Mouse (Mus musculus): ENCODE measurements around the gene Cd24a. TPM values are rescaled to one million over a fixed set of nuclear protein-coding genes. Genes with fewer than 3 reads are reported as not detected.

Cd24a gene
- total and polyA plus RNA-seq, 2 experiments from 2014 or later: 326 to 609 TPM

GRCm38 (mm10) chr10:43609507-43609906 lies 31.4 kb downstream of the Cd24a start:
- TF ChIP-seq CTCF (IDR thresholded peaks at IDR 0.05): no peak
- Histone ChIP-seq H3K4me3 (ENCODE audit: low read depth, low read length) (no peak overlapping the region), H3K9me3 (ENCODE audit: low read length) (no peaks in the 10 kb centered on the region), H3K36me3 (ENCODE audit: insufficient read depth, low read length) (no peaks in the 10 kb centered on the region), H3K4me1 (ENCODE audit: insufficient read depth, low read length) (no peaks in the 10 kb centered on the region), H3K9ac (replicated peaks; ENCODE audit: low read length, poor library complexity, severe bottlenecking) (no peak overlapping the region), H3K27ac (ENCODE audit: low read depth, low read length) (no peak overlapping the region), H3K27me3 (ENCODE audit: insufficient read depth, low read length) (no peaks in the 10 kb centered on the region), H3K4me2 (ENCODE audit: low read depth, low read length, poor library complexity, severe bottlenecking) (no peak overlapping the region)
- WGBS: 90% methylated on average over 5 of the region's 5 CpGs
- DNase-seq (ENCODE audit: low spot score) (no peak), ATAC-seq (ENCODE audit: low FRiP score) (no peak)

GRCm38 (mm10) chr10:43609958-43610357 lies 31.9 kb downstream of the Cd24a start:
- H3K4me1 ChIP-seq (ENCODE audit: insufficient read depth, low read length): no peaks in the 10 kb centered on the region
- H3K27me3 ChIP-seq (ENCODE audit: insufficient read depth, low read length): no peaks in the 10 kb centered on the region
- no peak for DNase-seq (ENCODE audit: low spot score)
- ATAC-seq (ENCODE audit: low FRiP score): no peak
- TF ChIP-seq CTCF (IDR thresholded peaks at IDR 0.05): no peak
- no peak overlapping the region for H3K4me2 ChIP-seq (ENCODE audit: low read depth, low read length, poor library complexity, severe bottlenecking)
- no peaks in the 10 kb centered on the region for H3K9me3 ChIP-seq (ENCODE audit: low read length)
- H3K9ac ChIP-seq (replicated peaks; ENCODE audit: low read length, poor library complexity, severe bottlenecking): no peak overlapping the region
- no peaks in the 10 kb centered on the region for H3K36me3 ChIP-seq (ENCODE audit: insufficient read depth, low read length)
- H3K27ac ChIP-seq (ENCODE audit: low read depth, low read length): no peak overlapping the region
- 88% methylated on average over 2 of the region's 2 CpGs for WGBS
- H3K4me3 ChIP-seq (ENCODE audit: low read depth, low read length): no peak overlapping the region

GRCm38 (mm10) chr10:43611081-43611480 lies 33.0 kb downstream of the Cd24a start:
- DNase-seq (ENCODE audit: low spot score): no peak
- Histone ChIP-seq H3K4me2 (ENCODE audit: low read depth, low read length, poor library complexity, severe bottlenecking) (no peak overlapping the region), H3K27me3 (ENCODE audit: insufficient read depth, low read length) (no peaks in the 10 kb centered on the region), H3K4me3 (ENCODE audit: low read depth, low read length) (no peak overlapping the region), H3K9me3 (ENCODE audit: low read length) (no peaks in the 10 kb centered on the region), H3K36me3 (ENCODE audit: insufficient read depth, low read length) (no peaks in the 10 kb centered on the region), H3K4me1 (ENCODE audit: insufficient read depth, low read length) (no peaks in the 10 kb centered on the region), H3K27ac (ENCODE audit: low read depth, low read length) (no peak overlapping the region), H3K9ac (replicated peaks; ENCODE audit: low read length, poor library complexity, severe bottlenecking) (no peak overlapping the region)
- no peak for TF ChIP-seq CTCF (IDR thresholded peaks at IDR 0.05)
- no peak for ATAC-seq (ENCODE audit: low FRiP score)

DNA sequence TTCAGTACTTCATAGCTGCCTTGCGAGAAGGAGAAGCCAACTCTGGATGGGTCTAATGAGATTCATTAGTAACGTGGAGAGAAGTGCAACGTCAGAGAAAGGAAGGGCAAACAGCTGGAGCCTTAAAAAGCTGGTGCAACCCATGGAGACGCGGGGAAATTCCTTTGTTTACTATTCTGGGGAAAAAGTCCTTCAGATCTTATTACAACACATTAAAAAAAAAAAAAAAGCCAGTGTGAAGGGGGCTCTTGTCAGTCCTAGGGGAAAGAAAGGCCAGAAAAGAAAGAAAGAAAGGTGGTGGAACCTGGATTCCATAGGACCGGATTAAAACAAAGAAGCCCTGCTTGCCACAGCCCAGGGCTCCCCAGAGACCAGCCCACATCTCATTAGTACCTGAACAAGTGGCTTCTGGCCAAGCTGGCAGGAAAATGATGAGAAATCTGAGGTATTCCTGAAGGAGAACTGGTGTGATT lies 41.0 kb downstream of the Cd24a start:
- Histone ChIP-seq H3K27me3 (ENCODE audit: insufficient read depth, low read length) (no peaks in the 10 kb centered on the region), H3K4me1 (ENCODE audit: insufficient read depth, low read length) (peaks cover 2% of the 10 kb centered on the region; the same call in 1 of the 2 replicates), H3K9me3 (ENCODE audit: low read length) (no peaks in the 10 kb centered on the region), H3K9ac (replicated peaks; ENCODE audit: low read length, poor library complexity, severe bottlenecking) (peak overlapping the region; percentile 33), H3K36me3 (ENCODE audit: insufficient read depth, low read length) (no peaks in the 10 kb centered on the region), H3K27ac (ENCODE audit: low read depth, low read length) (peak overlapping the region; percentile 39), H3K4me2 (ENCODE audit: low read depth, low read length, poor library complexity, severe bottlenecking) (no peak overlapping the region; the same call in 1 of the 2 replicates), H3K4me3 (ENCODE audit: low read depth, low read length) (no peak overlapping the region)
- TF ChIP-seq CTCF (IDR thresholded peaks at IDR 0.05): no peak
- peak; percentile 60 for DNase-seq (ENCODE audit: low spot score)
- ATAC-seq (ENCODE audit: low FRiP score): peak; percentile 56
- 6% methylated on average over 6 of the region's 6 CpGs for WGBS

- Histone ChIP-seq H3K9ac (replicated peaks; ENCODE audit: low read length, poor library complexity, severe bottlenecking) (no peak overlapping the region), H3K36me3 (ENCODE audit: insufficient read depth, low read length) (no peaks in the 10 kb centered on the region), H3K4me2 (ENCODE audit: low read depth, low read length, poor library complexity, severe bottlenecking) (no peak overlapping the region), H3K9me3 (ENCODE audit: low read length) (no peaks in the 10 kb centered on the region), H3K4me1 (ENCODE audit: insufficient read depth, low read length) (peaks cover 2% of the 10 kb centered on the region; the same call in 1 of the 2 replicates), H3K27ac (ENCODE audit: low read depth, low read length) (no peak overlapping the region; the same call in 1 of the 2 replicates), H3K4me3 (ENCODE audit: low read depth, low read length) (no peak overlapping the region), H3K27me3 (ENCODE audit: insufficient read depth, low read length) (no peaks in the 10 kb centered on the region)
- TF ChIP-seq CTCF (IDR thresholded peaks at IDR 0.05): no peak
- no peak for DNase-seq (ENCODE audit: low spot score)
- no peak for ATAC-seq (ENCODE audit: low FRiP score)
- WGBS: 76% methylated on average over 2 of the region's 2 CpGs
Observed at GRCm38 (mm10) chr10:43619939-43620338, 41.9 kb downstream of the Cd24a start.

- peaks cover 2% of the 10 kb centered on the region; the same call in 1 of the 2 replicates for H3K4me1 ChIP-seq (ENCODE audit: insufficient read depth, low read length)
- WGBS: 94% methylated on average over 8 of the region's 8 CpGs
- no peak overlapping the region for H3K4me2 ChIP-seq (ENCODE audit: low read depth, low read length, poor library complexity, severe bottlenecking)
- H3K27me3 ChIP-seq (ENCODE audit: insufficient read depth, low read length): no peaks in the 10 kb centered on the region
- no peak for TF ChIP-seq CTCF (IDR thresholded peaks at IDR 0.05)
- H3K4me3 ChIP-seq (ENCODE audit: low read depth, low read length): no peak overlapping the region
- DNase-seq (ENCODE audit: low spot score) (no peak), ATAC-seq (ENCODE audit: low FRiP score) (no peak)
- H3K36me3 ChIP-seq (ENCODE audit: insufficient read depth, low read length): no peaks in the 10 kb centered on the region
- no peaks in the 10 kb centered on the region for H3K9me3 ChIP-seq (ENCODE audit: low read length)
- no peak overlapping the region for H3K9ac ChIP-seq (replicated peaks; ENCODE audit: low read length, poor library complexity, severe bottlenecking)
- H3K27ac ChIP-seq (ENCODE audit: low read depth, low read length): no peak overlapping the region
Observed at GRCm38 (mm10) chr10:43623510-43623909, 45.4 kb downstream of the Cd24a start.

All from midbrain, postnatal 0 days (tissue).